Mouse (Mus musculus) embryonic facial prominence, embryonic 10.5 days (tissue): ENCODE measurements around the gene Cdh16. TPM values are rescaled to one million over a fixed set of nuclear protein-coding genes. Genes with fewer than 3 reads are reported as not detected.

Experiments
- DNase-seq: peaks from one replicate; pipeline ENCODE4 v3.0.0-alpha.2; 2017; ENCODE audit warnings: low spot score
- H3K27ac ChIP-seq: fragments of 300-500 bp; sonication (generic); replicated peaks from 2 replicates; pipeline ENCODE4 v1.5.1; 2016; ENCODE audit warnings: mild to moderate bottlenecking
- H3K27me3 ChIP-seq: fragments of 300-500 bp; sonication (generic); replicated peaks from 2 replicates; pipeline ENCODE4 v1.6.1; 2016; ENCODE audit warnings: low read depth, mild to moderate bottlenecking; ENCODE audit not compliant: poor library complexity, severe bottlenecking
- H3K36me3 ChIP-seq: fragments of 300-500 bp; sonication (generic); replicated peaks from 2 replicates; pipeline ENCODE4 v1.6.1; 2016; ENCODE audit warnings: mild to moderate bottlenecking, moderate library complexity
- H3K4me1 ChIP-seq: fragments of 300-500 bp; sonication (generic); 2 replicates; pipeline ENCODE4 v1.6.1; 2016
- H3K4me3 ChIP-seq: fragments of 300-500 bp; sonication (generic); 2 replicates; pipeline ENCODE4 v1.5.1; 2016; ENCODE audit warnings: mild to moderate bottlenecking, moderate library complexity
- H3K9me3 ChIP-seq: fragments of 300-500 bp; sonication (generic); 2 replicates; pipeline ENCODE4 v1.6.1; 2016; ENCODE audit warnings: mild to moderate bottlenecking
- WGBS: fragments of 180-500 bp; shearing (Covaris S2); methylation state at CpG from one replicate; pipeline ENCODE4 v1.1.7; 2016; 5-methylcytosine and 5-hydroxymethylcytosine counted together
- polyA plus RNA-seq: library from polyadenylated mRNA; unstranded; fragments of >200 nt; fragmentation: Nextera tagmentation; extraction: Ambion mirVana; gene quantifications from 2 replicates; pipeline ENCODE4 v1.2.1, GENCODE M21; 2016

Gene Cdh16
- polyA plus RNA-seq, 1 experiment from 2014 or later, result not detected

GRCm38 (mm10) chr8:104607944-104608343, 16.3 kb downstream of the Cdh16 start:
- Histone ChIP-seq H3K27me3 (no peaks in the 10 kb centered on the region; the same call in 1 of the 2 replicates), H3K4me3 (no peak overlapping the region), H3K36me3 (no peaks in the 10 kb centered on the region), H3K27ac (no peak overlapping the region), H3K9me3 (no peaks in the 10 kb centered on the region), H3K4me1 (peaks cover 12% of the 10 kb centered on the region)
- no peak for DNase-seq
- WGBS, result 86% methylated on average over 2 of the region's 2 CpGs

DNA sequence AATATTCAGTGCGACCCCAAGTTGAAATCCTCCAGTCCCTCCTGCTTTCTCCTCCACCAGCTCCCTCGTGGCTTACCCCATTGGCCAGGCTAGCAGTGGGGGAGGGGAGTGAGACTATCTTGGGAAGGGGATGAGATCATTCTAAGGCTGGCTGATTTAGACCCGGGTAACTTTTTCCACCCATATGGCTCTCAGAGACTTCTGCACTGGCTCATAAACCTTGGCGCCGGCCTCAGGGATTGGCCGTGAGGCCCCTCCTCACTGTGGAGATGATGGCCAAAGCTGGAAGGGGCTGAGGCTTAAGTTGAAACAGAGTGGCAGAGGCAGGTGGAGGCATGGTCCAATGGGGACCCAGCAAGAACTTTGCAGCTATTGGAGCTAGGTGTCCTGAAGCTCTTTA, 17.9 kb downstream of the Cdh16 start:
- H3K27ac ChIP-seq, result no peak overlapping the region
- DNase-seq, result peak; percentile 16
- peaks cover 27% of the 10 kb centered on the region for H3K4me1 ChIP-seq
- H3K27me3 ChIP-seq, result peaks cover 2% of the 10 kb centered on the region
- no peaks in the 10 kb centered on the region for H3K9me3 ChIP-seq
- 53% methylated on average over 6 of the region's 6 CpGs for WGBS
- H3K4me3 ChIP-seq, result no peak overlapping the region
- H3K36me3 ChIP-seq, result no peaks in the 10 kb centered on the region

- no peak overlapping the region for H3K27ac ChIP-seq
- H3K36me3 ChIP-seq, result no peaks in the 10 kb centered on the region
- no peak for DNase-seq
- H3K9me3 ChIP-seq, result no peaks in the 10 kb centered on the region
- H3K4me3 ChIP-seq, result no peak overlapping the region
- H3K27me3 ChIP-seq, result peaks cover 5% of the 10 kb centered on the region
- peaks cover 27% of the 10 kb centered on the region for H3K4me1 ChIP-seq
- WGBS, result 76% methylated on average over 4 of the region's 4 CpGs
Observed at GRCm38 (mm10) chr8:104603245-104603593, 21.0 kb downstream of the Cdh16 start.

- Histone ChIP-seq H3K4me3 (peak overlapping the region; percentile 45), H3K9me3 (no peaks in the 10 kb centered on the region), H3K27me3 (peaks cover 5% of the 10 kb centered on the region), H3K27ac (no peak overlapping the region), H3K4me1 (peaks cover 27% of the 10 kb centered on the region), H3K36me3 (peaks cover 3% of the 10 kb centered on the region; the same call in 1 of the 2 replicates)
- 20% methylated on average over 21 of the region's 21 CpGs for WGBS
- DNase-seq, result peak; percentile 90
Observed at GRCm38 (mm10) chr8:104602468-104603244, 21.5 kb downstream of the Cdh16 start.

- H3K4me1 ChIP-seq, result peaks cover 27% of the 10 kb centered on the region
- no peaks in the 10 kb centered on the region for H3K9me3 ChIP-seq
- H3K36me3 ChIP-seq, result peaks cover 5% of the 10 kb centered on the region; the same call in 1 of the 2 replicates
- peak; percentile 52 for DNase-seq
- H3K4me3 ChIP-seq, result peak overlapping the region; percentile 45
- under 1% methylated on average over 12 of the region's 12 CpGs for WGBS
- no peak overlapping the region for H3K27ac ChIP-seq
- peaks cover 5% of the 10 kb centered on the region for H3K27me3 ChIP-seq
Observed at GRCm38 (mm10) chr8:104601941-104602371, 22.2 kb downstream of the Cdh16 start.

- Histone ChIP-seq H3K27me3 (peaks cover 5% of the 10 kb centered on the region), H3K36me3 (peaks cover 11% of the 10 kb centered on the region), H3K9me3 (no peaks in the 10 kb centered on the region), H3K4me3 (peak overlapping the region; percentile 45), H3K27ac (peak overlapping the region; percentile 66), H3K4me1 (peaks cover 23% of the 10 kb centered on the region)
- DNase-seq, result no peak
- WGBS, result 26% methylated on average over 7 of the region's 7 CpGs
Observed at GRCm38 (mm10) chr8:104601386-104601785, 22.8 kb downstream of the Cdh16 start.

DNA sequence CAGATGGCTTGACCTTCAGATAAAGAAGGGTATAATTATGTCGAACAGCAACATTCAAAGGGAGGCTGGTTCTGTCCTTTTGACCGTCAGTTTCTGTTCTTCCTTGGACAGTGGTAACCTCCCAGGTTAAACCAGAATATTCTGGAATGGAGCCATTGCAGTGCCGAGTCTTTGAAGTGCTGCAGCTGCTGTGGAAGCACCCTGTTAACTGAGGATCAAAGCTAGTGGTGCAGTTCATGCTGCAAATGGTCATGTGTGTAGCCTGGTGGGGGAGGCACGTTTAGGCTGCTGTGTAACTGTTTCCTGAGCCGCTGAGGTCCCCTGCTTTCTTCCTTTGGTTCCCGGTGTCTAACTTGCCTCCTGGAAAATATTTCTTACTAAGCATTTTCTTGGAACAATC, 25.7 kb downstream of the Cdh16 start:
- Histone ChIP-seq H3K9me3 (no peaks in the 10 kb centered on the region), H3K27ac (no peak overlapping the region), H3K27me3 (peaks cover 5% of the 10 kb centered on the region), H3K4me1 (peaks cover 20% of the 10 kb centered on the region), H3K4me3 (no peak overlapping the region), H3K36me3 (peaks cover 40% of the 10 kb centered on the region)
- no peak for DNase-seq
- WGBS, result 74% methylated on average over 6 of the region's 6 CpGs

DNA sequence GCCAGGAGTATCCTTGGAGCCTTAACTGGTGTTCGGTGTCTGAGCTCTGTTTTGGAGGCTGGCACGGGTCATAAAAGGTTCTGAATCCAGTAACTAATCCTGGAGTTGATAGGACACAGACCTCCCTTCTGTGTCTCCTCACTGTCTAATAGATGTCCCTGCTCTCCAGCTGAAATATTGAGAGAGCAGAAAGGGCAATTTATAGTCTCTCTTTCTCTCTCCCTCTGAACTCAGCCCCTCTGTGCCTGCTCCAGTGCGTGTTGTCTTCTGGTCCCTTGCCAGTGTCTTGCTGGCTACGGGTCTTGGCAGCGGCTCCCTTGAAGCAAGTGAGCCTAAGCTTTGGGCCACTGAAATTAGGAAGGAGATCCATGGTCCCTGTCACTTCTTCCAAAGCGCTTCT, 26.5 kb downstream of the Cdh16 start:
- H3K9me3 ChIP-seq, result no peaks in the 10 kb centered on the region
- 86% methylated on average over 6 of the region's 6 CpGs for whole genome bisulfite sequencing
- H3K36me3 ChIP-seq, result peaks cover 43% of the 10 kb centered on the region
- peaks cover 15% of the 10 kb centered on the region for H3K4me1 ChIP-seq
- H3K27me3 ChIP-seq, result peaks cover 5% of the 10 kb centered on the region
- no peak overlapping the region for H3K27ac ChIP-seq
- H3K4me3 ChIP-seq, result no peak overlapping the region
- DNase-seq, result no peak

GRCm38 (mm10) chr8:104595773-104596536, 28.2 kb downstream of the Cdh16 start:
- H3K27ac ChIP-seq, result no peak overlapping the region
- 88% methylated on average over 21 of the region's 21 CpGs for WGBS
- H3K4me1 ChIP-seq, result peaks cover 14% of the 10 kb centered on the region
- no peak overlapping the region for H3K4me3 ChIP-seq
- H3K27me3 ChIP-seq, result no peaks in the 10 kb centered on the region
- H3K36me3 ChIP-seq, result peaks cover 43% of the 10 kb centered on the region
- DNase-seq, result no peak
- H3K9me3 ChIP-seq, result no peaks in the 10 kb centered on the region

- 94% methylated on average over 19 of the region's 19 CpGs for WGBS
- peaks cover 43% of the 10 kb centered on the region for H3K36me3 ChIP-seq
- H3K9me3 ChIP-seq, result no peaks in the 10 kb centered on the region
- no peak for DNase-seq
- H3K27me3 ChIP-seq, result no peaks in the 10 kb centered on the region
- H3K4me1 ChIP-seq, result peaks cover 18% of the 10 kb centered on the region
- no peak overlapping the region for H3K4me3 ChIP-seq
- no peak overlapping the region for H3K27ac ChIP-seq
Observed at GRCm38 (mm10) chr8:104594611-104595362, 29.4 kb downstream of the Cdh16 start.

- Histone ChIP-seq H3K9me3 (no peaks in the 10 kb centered on the region), H3K27me3 (no peaks in the 10 kb centered on the region), H3K36me3 (peaks cover 43% of the 10 kb centered on the region), H3K27ac (no peak overlapping the region), H3K4me1 (peaks cover 18% of the 10 kb centered on the region), H3K4me3 (no peak overlapping the region)
- WGBS, result 96% methylated on average over 31 of the region's 31 CpGs
- no peak for DNase-seq
Observed at GRCm38 (mm10) chr8:104593536-104594325, 30.5 kb downstream of the Cdh16 start.

- 82% methylated on average over 6 of the region's 6 CpGs for WGBS
- no peaks in the 10 kb centered on the region for H3K27me3 ChIP-seq
- H3K36me3 ChIP-seq, result peaks cover 39% of the 10 kb centered on the region
- no peak overlapping the region for H3K27ac ChIP-seq
- no peaks in the 10 kb centered on the region for H3K9me3 ChIP-seq
- peaks cover 18% of the 10 kb centered on the region for H3K4me1 ChIP-seq
- H3K4me3 ChIP-seq, result peak overlapping the region; percentile 87
- DNase-seq, result no peak
Observed at GRCm38 (mm10) chr8:104592566-104592965, 31.6 kb downstream of the Cdh16 start.
